Mouse (Mus musculus) liver, embryonic 13.5 days (tissue): ENCODE measurements around the gene 2610028H24Rik. TPM values are rescaled to one million over a fixed set of nuclear protein-coding genes. Genes with fewer than 3 reads are reported as not detected.

Experiments
- ATAC-seq: fragments of 200-750 bp; cut with Nextera tagmentation; 2 replicates; pipeline ENCODE4 v1.8.0; 2017; ENCODE audit warnings: low read depth, mild to moderate bottlenecking, moderate number of reproducible peaks, moderate library complexity
- DNase-seq: peaks from one replicate; pipeline ENCODE4 v3.0.0; 2022
- H3K27ac ChIP-seq: fragments of 300-500 bp; sonication (generic); 2 replicates; pipeline ENCODE4 v1.5.1; 2015; ENCODE audit warnings: moderate library complexity, mild to moderate bottlenecking, inconsistent platforms
- H3K27me3 ChIP-seq: fragments of 300-500 bp; sonication (generic); 2 replicates; pipeline ENCODE4 v1.6.1; 2015; ENCODE audit warnings: mild to moderate bottlenecking, inconsistent platforms
- H3K36me3 ChIP-seq: fragments of 300-500 bp; sonication (generic); 2 replicates; pipeline ENCODE4 v1.6.1; 2015; ENCODE audit warnings: mild to moderate bottlenecking, inconsistent platforms
- H3K4me1 ChIP-seq: fragments of 300-500 bp; sonication (generic); replicated peaks from 2 replicates; pipeline ENCODE4 v1.6.1; 2015; ENCODE audit warnings: inconsistent platforms
- H3K4me2 ChIP-seq: fragments of 300-500 bp; sonication (generic); 2 replicates; pipeline ENCODE4 v1.6.1; 2015; ENCODE audit warnings: inconsistent platforms, mild to moderate bottlenecking, moderate library complexity
- H3K4me3 ChIP-seq: fragments of 300-500 bp; sonication (generic); replicated peaks from 2 replicates; pipeline ENCODE4 v1.5.1; 2015; ENCODE audit warnings: mild to moderate bottlenecking, inconsistent platforms
- H3K9ac ChIP-seq: fragments of 300-500 bp; sonication (generic); 2 replicates; pipeline ENCODE4 v1.6.1; 2015; ENCODE audit warnings: mild to moderate bottlenecking, inconsistent platforms
- H3K9me3 ChIP-seq: fragments of 300-500 bp; sonication (generic); replicated peaks from 2 replicates; pipeline ENCODE4 v1.6.1; 2016; ENCODE audit warnings: inconsistent platforms
- WGBS: fragments of 180-500 bp; shearing (Covaris S2); methylation state at CpG from one replicate; pipeline ENCODE4 v1.1.7; 2015; ENCODE audit not compliant: insufficient replicate concordance; 5-methylcytosine and 5-hydroxymethylcytosine counted together
- polyA plus RNA-seq: library from polyadenylated mRNA; unstranded; fragments of >200 nt; fragmentation: Nextera tagmentation; extraction: Ambion mirVana; gene quantifications from 2 replicates; pipeline ENCODE4 v1.2.1, GENCODE M21; 2015

Gene 2610028H24Rik
- polyA plus RNA-seq, 1 experiment from 2014 or later, result not detected

GRCm38 (mm10) chr10:76455289-76455688, 6.4 kb downstream of the 2610028H24Rik start:
- no peak overlapping the region for H3K4me2 ChIP-seq
- H3K9me3 ChIP-seq, result 0 out of 2 replicates have a peak, but pooled peaks cover 3% of the 10 kb centered on the region
- ATAC-seq (no peak), DNase-seq (no peak)
- H3K36me3 ChIP-seq, result peaks cover 7% of the 10 kb centered on the region; the same call in 1 of the 2 replicates
- no peak overlapping the region for H3K27ac ChIP-seq
- no peaks in the 10 kb centered on the region for H3K27me3 ChIP-seq
- WGBS, result 29% methylated on average over 5 of the region's 5 CpGs
- H3K4me3 ChIP-seq, result no peak overlapping the region
- no peak overlapping the region for H3K9ac ChIP-seq
- H3K4me1 ChIP-seq, result no peaks in the 10 kb centered on the region

GRCm38 (mm10) chr10:76461255-76461654, 12.4 kb downstream of the 2610028H24Rik start:
- H3K4me3 ChIP-seq, result no peak overlapping the region
- no peak overlapping the region for H3K9ac ChIP-seq
- H3K27me3 ChIP-seq, result no peaks in the 10 kb centered on the region
- 0 out of 2 replicates have a peak, but pooled peaks cover 3% of the 10 kb centered on the region for H3K9me3 ChIP-seq
- H3K4me2 ChIP-seq, result no peak overlapping the region
- no peak overlapping the region for H3K27ac ChIP-seq
- ATAC-seq, result no peak
- H3K4me1 ChIP-seq, result no peaks in the 10 kb centered on the region
- WGBS, result 75% methylated on average over 1 of the region's 1 CpGs
- H3K36me3 ChIP-seq, result peaks cover 26% of the 10 kb centered on the region
- no peak for DNase-seq

- no peak for DNase-seq
- no peak for ATAC-seq
- Histone ChIP-seq H3K4me1 (no peaks in the 10 kb centered on the region; the same call in 1 of the 2 replicates), H3K27me3 (no peaks in the 10 kb centered on the region), H3K4me3 (no peak overlapping the region), H3K9ac (no peak overlapping the region), H3K36me3 (peaks cover 26% of the 10 kb centered on the region), H3K4me2 (no peak overlapping the region), H3K9me3 (0 out of 2 replicates have a peak, but pooled peaks cover 3% of the 10 kb centered on the region), H3K27ac (no peak overlapping the region)
- WGBS, result 84% methylated on average over 7 of the region's 7 CpGs
These were observed 13.4 kb downstream of the 2610028H24Rik start for GRCm38 (mm10) chr10:76462312-76462711.

GRCm38 (mm10) chr10:76462721-76463120, 13.8 kb downstream of the 2610028H24Rik start:
- no peak overlapping the region for H3K27ac ChIP-seq
- no peak for ATAC-seq
- H3K4me2 ChIP-seq, result no peak overlapping the region
- peaks cover 3% of the 10 kb centered on the region for H3K4me1 ChIP-seq
- 0 out of 2 replicates have a peak, but pooled peaks cover 3% of the 10 kb centered on the region for H3K9me3 ChIP-seq
- peaks cover 26% of the 10 kb centered on the region for H3K36me3 ChIP-seq
- no peak overlapping the region for H3K4me3 ChIP-seq
- no peak for DNase-seq
- 69% methylated on average over 6 of the region's 6 CpGs for WGBS
- H3K27me3 ChIP-seq, result no peaks in the 10 kb centered on the region
- H3K9ac ChIP-seq, result no peak overlapping the region

- no peaks in the 10 kb centered on the region for H3K9me3 ChIP-seq
- peaks cover 29% of the 10 kb centered on the region for H3K4me1 ChIP-seq
- peaks cover 35% of the 10 kb centered on the region for H3K36me3 ChIP-seq
- WGBS, result under 1% methylated on average over 55 of the region's 55 CpGs
- H3K9ac ChIP-seq, result peak within 1 kb of the TSS; percentile 89
- DNase-seq (peak; percentile 84), ATAC-seq (peak; percentile 97)
- peak within 1 kb of the TSS; percentile 92 for H3K27ac ChIP-seq
- no peaks in the 10 kb centered on the region for H3K27me3 ChIP-seq
- peak within 1 kb of the TSS; percentile 61 for H3K4me2 ChIP-seq
- H3K4me3 ChIP-seq, result peak within 1 kb of the TSS; percentile 86
These were observed 19.6 kb downstream of the 2610028H24Rik start, which contains the start of the genes Mcm3ap and Ybey for GRCm38 (mm10) chr10:76468203-76469162. Gene Mcm3ap, plus strand, starts transcription at chr10:76468927. Gene Ybey, minus strand, starts transcription at chr10:76469114.

- DNase-seq, result no peak
- H3K4me3 ChIP-seq, result no peak overlapping the region
- H3K36me3 ChIP-seq, result peaks cover 79% of the 10 kb centered on the region
- no peak overlapping the region for H3K4me2 ChIP-seq
- peaks cover 23% of the 10 kb centered on the region for H3K4me1 ChIP-seq
- H3K9me3 ChIP-seq, result no peaks in the 10 kb centered on the region
- no peak overlapping the region for H3K27ac ChIP-seq
- no peaks in the 10 kb centered on the region for H3K27me3 ChIP-seq
- WGBS, result 85% methylated on average over 5 of the region's 5 CpGs
- no peak for ATAC-seq
- no peak overlapping the region for H3K9ac ChIP-seq
These were observed 24.9 kb downstream of the 2610028H24Rik start for GRCm38 (mm10) chr10:76473759-76474158.

- 92% methylated on average over 13 of the region's 13 CpGs for whole genome bisulfite sequencing
- no peaks in the 10 kb centered on the region for H3K9me3 ChIP-seq
- no peak overlapping the region for H3K27ac ChIP-seq
- no peak overlapping the region for H3K9ac ChIP-seq
- H3K4me3 ChIP-seq, result no peak overlapping the region
- H3K4me2 ChIP-seq, result no peak overlapping the region
- no peak for DNase-seq
- H3K36me3 ChIP-seq, result peaks cover 97% of the 10 kb centered on the region
- H3K27me3 ChIP-seq, result no peaks in the 10 kb centered on the region
- no peak for ATAC-seq
- H3K4me1 ChIP-seq, result no peaks in the 10 kb centered on the region
These were observed 32.0 kb downstream of the 2610028H24Rik start for GRCm38 (mm10) chr10:76480851-76481250.

- WGBS, result 76% methylated on average over 6 of the region's 6 CpGs
These were observed 32.6 kb downstream of the 2610028H24Rik start for GRCm38 (mm10) chr10:76481480-76481879.

GRCm38 (mm10) chr10:76486302-76486701, 37.4 kb downstream of the 2610028H24Rik start:
- Histone ChIP-seq H3K27me3 (no peaks in the 10 kb centered on the region), H3K27ac (no peak overlapping the region), H3K36me3 (peaks cover 97% of the 10 kb centered on the region), H3K9me3 (no peaks in the 10 kb centered on the region), H3K4me2 (no peak overlapping the region), H3K4me3 (no peak overlapping the region), H3K4me1 (peaks cover 15% of the 10 kb centered on the region; the same call in 1 of the 2 replicates), H3K9ac (no peak overlapping the region)
- DNase-seq (no peak), ATAC-seq (no peak)
- WGBS, result 59% methylated on average over 2 of the region's 2 CpGs

More at GRCm38 (mm10) chr10:76481480-76481879, 32.6 kb downstream of the 2610028H24Rik start:
- H3K27me3 ChIP-seq, result no peaks in the 10 kb centered on the region
- no peak for ATAC-seq
- no peak overlapping the region for H3K9ac ChIP-seq
- no peak overlapping the region for H3K27ac ChIP-seq
- peaks cover 97% of the 10 kb centered on the region for H3K36me3 ChIP-seq
- no peaks in the 10 kb centered on the region for H3K9me3 ChIP-seq
- H3K4me1 ChIP-seq, result no peaks in the 10 kb centered on the region; the same call in 1 of the 2 replicates
- H3K4me3 ChIP-seq, result no peak overlapping the region
- no peak for DNase-seq
- no peak overlapping the region for H3K4me2 ChIP-seq

GRCm38 (mm10) chr10:76488265-76488664, 39.4 kb downstream of the 2610028H24Rik start:
- Histone ChIP-seq H3K27ac (peak overlapping the region; percentile 34), H3K9me3 (no peaks in the 10 kb centered on the region), H3K27me3 (no peaks in the 10 kb centered on the region), H3K36me3 (peaks cover 91% of the 10 kb centered on the region), H3K9ac (no peak overlapping the region), H3K4me3 (no peak overlapping the region), H3K4me1 (peaks cover 17% of the 10 kb centered on the region), H3K4me2 (no peak overlapping the region)
- 29% methylated on average over 8 of the region's 8 CpGs for WGBS
- DNase-seq (peak; percentile 40), ATAC-seq (peak; percentile 78)

GRCm38 (mm10) chr10:76489205-76489604, 40.3 kb downstream of the 2610028H24Rik start:
- Histone ChIP-seq H3K4me2 (no peak overlapping the region), H3K27ac (peak overlapping the region; percentile 34; the same call in 1 of the 2 replicates), H3K27me3 (no peaks in the 10 kb centered on the region), H3K36me3 (peaks cover 91% of the 10 kb centered on the region), H3K4me3 (no peak overlapping the region), H3K9me3 (no peaks in the 10 kb centered on the region), H3K4me1 (peaks cover 26% of the 10 kb centered on the region), H3K9ac (no peak overlapping the region)
- DNase-seq (no peak), ATAC-seq (no peak)
- WGBS, result 72% methylated on average over 15 of the region's 15 CpGs
